Mouse (Mus musculus) kidney, adult 18-20 months (tissue): ENCODE results near the gene BC107364.
"Not testable (repeated sequence)": the region's sequence is repeated elsewhere in the genome, so short reads cannot be mapped to it uniquely, and the experiment has no call there.

Source experiments
- DNase-seq: peaks from one replicate; pipeline ENCODE4 v3.0.0; 2021

The BC107364 gene

DNA sequence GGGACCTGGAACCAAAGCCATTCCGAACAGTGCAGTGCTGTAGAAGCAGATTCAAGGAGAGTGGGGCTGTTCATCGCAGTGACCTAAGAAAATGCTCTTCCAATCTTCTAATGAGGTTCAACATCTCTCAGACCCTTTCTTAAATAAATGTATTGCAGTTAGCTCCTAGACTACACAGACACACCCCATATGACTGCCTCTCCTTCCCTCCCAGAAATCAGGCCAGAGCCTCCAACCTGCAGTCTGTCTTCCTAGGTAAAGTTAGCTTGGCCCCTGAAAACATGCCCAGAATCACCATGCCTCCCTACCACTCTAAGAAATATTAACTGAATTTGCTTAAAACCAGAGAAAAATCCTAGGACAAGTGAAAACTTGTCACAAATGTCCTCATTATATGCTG, 33.3 kb upstream of the BC107364 start:
- no peak for DNase-seq

- no peak for DNase-seq
These were observed 32.8 kb upstream of the BC107364 start for GRCm38 (mm10) chr3:96484921-96485320.

- DNase-seq: no peak
These were observed 31.8 kb upstream of the BC107364 start for GRCm38 (mm10) chr3:96483946-96484345.

- not testable (repeated sequence) for DNase-seq
These were observed 30.9 kb upstream of the BC107364 start for GRCm38 (mm10) chr3:96483044-96483443.

DNA sequence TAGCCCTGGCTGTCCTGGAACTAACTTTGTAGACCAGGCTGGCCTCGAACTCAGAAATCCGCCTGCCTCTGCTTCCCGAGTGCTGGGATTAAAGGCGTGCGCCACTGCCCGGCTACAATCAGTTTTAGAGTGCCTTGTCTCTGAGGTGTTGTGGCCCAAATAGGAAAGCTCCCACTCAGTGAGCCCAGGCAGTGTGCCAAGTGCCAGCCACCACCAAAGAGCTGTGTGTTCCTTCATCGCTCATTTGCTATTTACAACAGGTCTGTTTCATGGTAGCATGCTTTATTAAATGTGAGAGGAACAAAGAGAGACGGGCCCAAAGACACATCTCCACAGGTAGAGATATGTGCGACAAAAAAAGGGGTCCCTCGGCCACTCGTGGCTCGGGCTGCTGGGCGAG, 30.3 kb upstream of the BC107364 start:
- no peak for DNase-seq

DNA sequence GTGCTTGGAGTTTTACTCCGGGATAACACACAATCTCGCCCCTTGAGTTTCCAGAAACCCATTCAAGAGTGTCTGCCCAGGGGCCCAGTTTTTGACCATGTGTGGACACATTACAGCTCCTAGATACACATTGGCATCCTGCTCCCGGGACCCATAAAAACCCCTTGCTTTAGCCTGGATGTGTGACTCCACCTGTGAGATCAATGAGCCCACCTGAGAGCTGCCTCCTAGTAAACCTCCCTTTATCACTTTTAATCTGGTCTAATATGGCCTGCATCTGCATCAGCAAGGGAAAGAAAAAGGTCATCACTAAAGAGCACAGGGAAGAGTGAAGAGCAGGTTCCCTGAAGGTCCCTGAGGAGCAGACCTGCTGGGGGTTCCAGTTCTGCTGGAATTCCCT, 29.8 kb upstream of the BC107364 start:
- DNase-seq: no peak

GRCm38 (mm10) chr3:96480684-96481270, 28.7 kb upstream of the BC107364 start:
- DNase-seq: no peak

- DNase-seq: no peak
These were observed 27.1 kb upstream of the BC107364 start for GRCm38 (mm10) chr3:96479249-96479648.

DNA sequence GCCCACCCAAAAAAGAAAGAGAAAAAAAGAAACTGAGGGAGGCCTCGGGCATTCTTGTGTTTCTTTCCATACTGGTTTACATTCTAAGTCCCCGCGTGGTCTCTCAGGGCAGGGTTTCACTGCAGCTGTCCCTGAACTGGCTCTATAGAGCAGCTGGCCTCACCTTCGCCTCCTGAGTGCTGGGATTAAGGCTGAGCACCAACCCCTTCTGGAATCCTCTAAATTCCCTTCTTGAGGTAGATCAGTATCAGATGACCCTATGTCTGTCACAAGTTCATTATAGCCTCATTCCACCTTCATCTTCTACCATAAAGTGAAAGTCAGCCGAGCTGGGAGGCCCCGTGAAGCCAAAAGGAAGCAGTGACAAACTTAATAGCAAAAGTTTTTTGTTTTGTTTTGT, 25.5 kb upstream of the BC107364 start:
- no peak for DNase-seq

GRCm38 (mm10) chr3:96477084-96477483, 25.0 kb upstream of the BC107364 start:
- no peak for DNase-seq

- DNase-seq: no peak
These were observed 23.0 kb upstream of the BC107364 start for GRCm38 (mm10) chr3:96474909-96475655.

- DNase-seq: not testable (repeated sequence)
These were observed 21.4 kb upstream of the BC107364 start for GRCm38 (mm10) chr3:96473556-96473955.

- DNase-seq: no peak
These were observed 20.0 kb upstream of the BC107364 start for GRCm38 (mm10) chr3:96472066-96472465.

GRCm38 (mm10) chr3:96469626-96470025, 17.5 kb upstream of the BC107364 start:
- no peak for DNase-seq

DNA sequence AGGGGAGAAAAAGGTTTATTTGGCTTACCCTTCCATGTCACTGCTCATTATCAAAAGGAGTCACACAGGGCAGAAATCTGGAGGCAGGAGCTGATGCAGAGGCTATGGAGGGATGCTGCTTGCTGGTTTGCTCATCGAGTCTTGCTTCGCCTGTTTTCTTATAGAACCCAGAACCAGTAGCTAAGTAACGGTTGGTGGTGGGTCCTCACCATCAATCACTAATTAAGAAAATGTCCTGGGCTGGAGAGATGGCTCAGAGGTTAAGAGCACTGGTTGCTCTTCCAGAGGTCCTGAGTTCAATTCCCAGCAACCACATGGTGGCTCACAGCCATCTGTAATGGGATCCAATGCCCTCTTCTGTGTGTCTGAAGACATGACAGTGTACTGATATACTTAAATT, 16.2 kb upstream of the BC107364 start:
- DNase-seq: not testable (repeated sequence)

DNA sequence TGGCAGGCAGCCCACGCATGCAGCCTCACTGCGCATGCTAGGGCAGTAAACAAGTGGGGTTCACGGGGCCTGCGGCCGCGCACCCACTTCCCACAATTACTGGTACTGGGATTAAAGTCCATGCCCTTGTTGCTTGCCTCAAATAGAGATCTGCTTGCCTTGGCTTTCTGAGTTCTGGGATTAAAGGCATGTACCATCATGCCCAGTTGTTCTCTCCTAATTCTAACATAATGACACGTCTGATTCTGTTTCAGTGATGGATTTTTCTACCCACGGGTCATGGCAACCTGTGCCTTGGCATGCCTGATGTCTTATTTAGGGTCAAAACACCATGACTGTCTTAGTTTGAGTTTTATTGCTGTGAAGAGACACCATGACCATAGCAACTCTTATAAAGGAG, 15.5 kb upstream of the BC107364 start:
- no peak for DNase-seq

DNA sequence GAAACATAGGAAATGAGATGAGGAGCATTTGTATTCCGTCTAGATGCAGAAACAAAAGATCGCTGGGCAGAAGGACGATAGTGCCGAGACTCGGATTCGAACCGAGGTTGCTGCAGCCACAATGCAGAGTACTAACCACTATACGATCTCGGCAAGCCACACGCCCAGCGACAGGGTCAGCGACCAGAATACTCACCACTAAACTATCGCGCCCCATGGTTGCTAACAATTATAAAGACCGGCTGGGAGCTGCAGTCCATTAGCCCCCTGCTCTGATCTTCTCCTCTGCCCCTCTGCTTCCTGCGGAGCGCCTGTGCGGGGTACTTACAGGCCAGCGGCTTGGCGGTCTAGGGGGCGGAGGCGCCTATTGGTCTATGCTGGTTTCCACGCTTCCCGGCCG, 11.8 kb upstream of the BC107364 start:
- no peak for DNase-seq

- DNase-seq: not testable (repeated sequence)
These were observed 8.4 kb upstream of the BC107364 start for GRCm38 (mm10) chr3:96460568-96460870.

- DNase-seq: not testable (repeated sequence)
These were observed 7.9 kb upstream of the BC107364 start for GRCm38 (mm10) chr3:96459757-96460567.

DNA sequence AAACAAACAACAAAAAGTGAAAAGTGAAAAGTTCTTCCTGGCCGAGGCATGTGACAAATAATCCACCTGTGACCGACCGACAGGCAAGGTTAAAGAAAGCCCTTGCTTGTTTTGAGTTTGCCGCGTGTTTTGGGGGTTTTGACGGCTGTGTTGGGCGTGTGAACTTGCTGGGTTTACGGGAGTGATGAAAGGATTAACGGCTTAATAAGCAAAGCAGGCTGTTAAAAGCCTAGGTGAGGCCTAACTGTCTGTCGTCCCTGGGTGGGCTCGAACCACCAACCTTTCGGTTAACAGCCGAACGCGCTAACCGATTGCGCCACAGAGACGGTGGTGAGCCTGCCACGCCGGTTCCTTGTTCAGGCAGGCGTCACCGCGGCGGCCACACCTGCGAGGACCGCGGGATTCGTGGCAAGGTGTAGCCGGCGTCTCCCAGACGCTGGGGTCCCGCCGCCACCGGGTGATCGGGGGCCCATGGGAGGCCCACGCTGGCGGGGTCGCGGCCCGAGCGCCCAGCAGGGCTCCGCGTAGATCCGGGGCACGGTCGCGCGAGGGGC, 6.9 kb upstream of the BC107364 start:
- not testable (repeated sequence) for DNase-seq

- DNase-seq: not testable (repeated sequence)
These were observed 5.9 kb upstream of the BC107364 start for GRCm38 (mm10) chr3:96458008-96458407.

- DNase-seq: not testable (repeated sequence)
These were observed 847 bp downstream of the BC107364 start for GRCm38 (mm10) chr3:96451181-96451737.

GRCm38 (mm10) chr3:96450586-96450896, 1.6 kb downstream of the BC107364 start:
- not testable (repeated sequence) for DNase-seq
